Mouse (Mus musculus): Measurements from ENCODE around the gene Eml2. TPM values are rescaled to one million over a fixed set of nuclear protein-coding genes. Genes with fewer than 3 reads are reported as not detected.

The Eml2 gene
- polyA plus RNA-seq, 2 experiments = 1.5 to 38.5 TPM

DNA sequence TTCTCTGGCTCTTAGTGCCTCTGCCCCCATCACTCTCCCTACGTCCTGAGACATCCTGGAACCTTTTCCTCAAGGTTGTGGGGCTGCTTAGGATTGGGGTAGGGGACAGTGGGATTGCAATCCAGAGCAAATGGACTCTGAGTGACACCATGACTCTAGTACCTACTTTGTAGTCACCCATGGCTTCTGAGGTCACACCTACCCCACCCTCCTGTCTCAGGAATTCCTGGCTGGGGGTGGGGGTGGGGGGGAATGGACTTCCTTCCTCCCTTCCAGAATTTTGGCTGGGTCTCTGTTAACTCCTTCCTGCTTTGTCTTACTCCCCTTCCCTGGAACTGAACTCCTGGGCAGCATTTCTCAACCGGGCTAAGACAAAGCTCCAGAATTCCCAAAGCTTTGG lies 37.2 kb downstream of the Eml2 start:
- no peak for TF ChIP-seq POLR2A (IDR thresholded peaks at IDR 0.05; ENCODE audit: borderline replicate concordance, extremely low read depth, insufficient read depth, insufficient read length)
- DNase-seq (ENCODE audit: low spot score) = no peak
- no peaks in the 10 kb centered on the region for H3K36me3 ChIP-seq (ENCODE audit: control insufficient read depth, insufficient read depth, low read length)
- H3K4me1 ChIP-seq (ENCODE audit: control insufficient read depth, insufficient read depth, low read length) = peaks cover 33% of the 10 kb centered on the region
- peak overlapping the region; percentile 73 for H3K4me2 ChIP-seq (replicated peaks; ENCODE audit: low read depth, low read length, severe bottlenecking)
- no peaks in the 10 kb centered on the region for H3K27me3 ChIP-seq (ENCODE audit: control insufficient read depth, insufficient read depth, low read length)
- no peak overlapping the region for H3K9ac ChIP-seq (ENCODE audit: low read depth, low read length, severe bottlenecking)
- H3K27ac ChIP-seq (replicated peaks; ENCODE audit: low read depth, low read length) = no peak overlapping the region
- 60% methylated on average over 2 of the region's 2 CpGs for WGBS
- H3K4me3 ChIP-seq (replicated peaks; ENCODE audit: low read length) = peak overlapping the region; percentile 53
- no peaks in the 10 kb centered on the region for H3K9me3 ChIP-seq (ENCODE audit: control insufficient read depth, low read length)
- ATAC-seq (ENCODE audit: low FRiP score, low read depth) = no peak

DNA sequence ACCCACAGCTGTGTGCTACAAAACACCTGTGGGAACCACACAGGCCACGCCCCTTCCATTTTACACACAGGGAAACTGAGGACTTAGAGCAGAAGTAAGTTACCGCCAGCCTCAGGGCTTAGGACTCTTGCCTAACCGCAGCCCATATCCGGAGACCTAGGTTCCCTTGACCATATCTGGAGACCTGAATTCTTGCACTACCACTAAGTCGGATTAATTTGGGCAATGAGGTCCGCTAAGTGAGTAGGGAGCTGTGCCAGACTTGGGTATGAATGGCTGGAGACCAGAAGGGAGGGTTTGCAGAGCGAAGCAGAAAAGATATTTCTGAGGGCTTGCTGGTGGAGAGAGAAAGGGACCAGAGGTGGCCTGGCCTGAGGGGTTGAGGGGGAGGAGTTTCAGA lies 38.1 kb downstream of the Eml2 start:
- Histone ChIP-seq H3K4me2 (replicated peaks; ENCODE audit: low read depth, low read length, severe bottlenecking) (no peak overlapping the region), H3K27me3 (ENCODE audit: control insufficient read depth, insufficient read depth, low read length) (no peaks in the 10 kb centered on the region), H3K27ac (replicated peaks; ENCODE audit: low read depth, low read length) (no peak overlapping the region), H3K9ac (ENCODE audit: low read depth, low read length, severe bottlenecking) (no peak overlapping the region), H3K9me3 (ENCODE audit: control insufficient read depth, low read length) (no peaks in the 10 kb centered on the region), H3K4me1 (ENCODE audit: control insufficient read depth, insufficient read depth, low read length) (peaks cover 33% of the 10 kb centered on the region), H3K4me3 (replicated peaks; ENCODE audit: low read length) (no peak overlapping the region), H3K36me3 (ENCODE audit: control insufficient read depth, insufficient read depth, low read length) (no peaks in the 10 kb centered on the region)
- 59% methylated on average over 7 of the region's 7 CpGs for WGBS
- DNase-seq (ENCODE audit: low spot score) (no peak), ATAC-seq (ENCODE audit: low FRiP score, low read depth) (no peak)
- TF ChIP-seq POLR2A (IDR thresholded peaks at IDR 0.05; ENCODE audit: borderline replicate concordance, extremely low read depth, insufficient read depth, insufficient read length) = no peak

DNA sequence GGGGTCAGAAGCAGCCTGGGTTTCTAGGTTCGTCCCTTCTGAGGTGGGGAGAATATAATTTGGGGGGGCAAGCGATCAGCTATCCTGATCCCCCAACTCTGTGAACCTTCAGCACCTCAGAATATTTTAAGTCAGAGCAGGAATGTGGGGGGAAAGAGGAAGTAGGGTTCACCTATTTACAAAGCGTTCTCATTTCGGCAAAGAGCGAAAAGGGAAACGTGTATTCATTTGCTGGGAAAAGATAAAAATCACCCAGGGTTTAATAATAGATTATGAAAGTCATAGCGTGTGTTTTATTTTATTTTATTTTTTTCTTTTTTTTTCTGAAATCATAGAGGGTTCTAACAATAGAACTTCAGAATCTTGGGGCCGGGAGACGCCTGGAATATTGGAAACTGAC lies 38.7 kb downstream of the Eml2 start:
- no peak for ATAC-seq (ENCODE audit: low FRiP score, low read depth)
- Histone ChIP-seq H3K4me1 (ENCODE audit: control insufficient read depth, insufficient read depth, low read length) (peaks cover 33% of the 10 kb centered on the region), H3K9ac (ENCODE audit: low read depth, low read length, severe bottlenecking) (no peak overlapping the region), H3K27me3 (ENCODE audit: control insufficient read depth, insufficient read depth, low read length) (no peaks in the 10 kb centered on the region), H3K36me3 (ENCODE audit: control insufficient read depth, insufficient read depth, low read length) (no peaks in the 10 kb centered on the region), H3K27ac (replicated peaks; ENCODE audit: low read depth, low read length) (no peak overlapping the region), H3K4me2 (replicated peaks; ENCODE audit: low read depth, low read length, severe bottlenecking) (0 out of 2 replicates have a peak overlapping the region, but pooled peaks have one; percentile 16), H3K4me3 (replicated peaks; ENCODE audit: low read length) (no peak overlapping the region), H3K9me3 (ENCODE audit: control insufficient read depth, low read length) (no peaks in the 10 kb centered on the region)
- WGBS = 54% methylated on average over 9 of the region's 9 CpGs
- DNase-seq (ENCODE audit: low spot score) = no peak
- TF ChIP-seq POLR2A (IDR thresholded peaks at IDR 0.05; ENCODE audit: borderline replicate concordance, extremely low read depth, insufficient read depth, insufficient read length) = no peak

DNA sequence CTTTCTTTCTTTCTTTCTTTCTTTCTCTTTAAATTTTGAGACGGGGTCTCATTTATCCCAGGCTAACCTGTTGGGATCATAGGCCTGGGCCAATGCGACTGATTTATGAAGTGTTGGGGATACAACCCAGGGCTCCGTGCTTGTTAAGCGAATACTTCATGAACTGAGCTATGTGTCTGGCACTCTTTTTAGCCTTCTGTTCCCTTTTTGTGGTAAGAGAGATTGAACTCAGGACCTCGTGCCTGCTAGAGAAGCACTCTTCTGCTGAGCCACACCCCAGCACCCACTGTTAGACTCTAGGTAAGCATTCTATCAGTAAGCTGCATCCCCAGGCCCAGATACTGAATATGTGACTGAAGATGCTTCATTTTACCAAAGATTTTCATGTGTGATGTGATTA lies 41.3 kb downstream of the Eml2 start:
- Histone ChIP-seq H3K9me3 (ENCODE audit: control insufficient read depth, low read length) (no peaks in the 10 kb centered on the region), H3K36me3 (ENCODE audit: control insufficient read depth, insufficient read depth, low read length) (peaks cover 5% of the 10 kb centered on the region; the same call in 1 of the 2 replicates), H3K4me2 (replicated peaks; ENCODE audit: low read depth, low read length, severe bottlenecking) (peak overlapping the region; percentile 13; the same call in 1 of the 2 replicates), H3K9ac (ENCODE audit: low read depth, low read length, severe bottlenecking) (no peak overlapping the region), H3K27ac (replicated peaks; ENCODE audit: low read depth, low read length) (no peak overlapping the region), H3K4me3 (replicated peaks; ENCODE audit: low read length) (no peak overlapping the region), H3K27me3 (ENCODE audit: control insufficient read depth, insufficient read depth, low read length) (no peaks in the 10 kb centered on the region), H3K4me1 (ENCODE audit: control insufficient read depth, insufficient read depth, low read length) (peaks cover 29% of the 10 kb centered on the region)
- ATAC-seq (ENCODE audit: low FRiP score, low read depth) (0 out of 2 replicates have a peak, but pooled peaks have one; percentile 45), DNase-seq (ENCODE audit: low spot score) (peak; percentile 49)
- 11% methylated on average over 5 of the region's 5 CpGs for WGBS
- no peak for TF ChIP-seq POLR2A (IDR thresholded peaks at IDR 0.05; ENCODE audit: borderline replicate concordance, extremely low read depth, insufficient read depth, insufficient read length)

DNA sequence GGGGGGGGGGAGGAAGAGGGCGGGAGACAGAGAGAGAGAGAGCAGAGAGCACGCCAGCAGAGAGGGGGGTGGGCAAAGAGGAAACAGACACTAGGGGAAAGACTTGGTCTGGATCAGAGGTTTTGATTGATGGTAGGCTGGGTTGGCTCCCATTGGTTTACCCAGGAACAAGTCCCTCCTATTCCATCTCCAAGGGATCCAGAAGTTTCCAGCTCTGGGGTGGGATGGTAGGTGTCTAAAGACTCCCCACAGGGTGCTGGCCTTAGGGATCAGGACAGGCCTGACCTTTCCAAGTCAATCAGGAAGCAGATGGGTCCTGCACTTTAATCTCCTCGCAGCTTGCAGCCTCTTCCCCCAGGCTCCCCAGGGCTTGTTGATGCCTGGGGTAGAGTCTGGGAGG lies 41.7 kb downstream of the Eml2 start:
- 7% methylated on average over 2 of the region's 3 CpGs for WGBS
- Histone ChIP-seq H3K27me3 (ENCODE audit: control insufficient read depth, insufficient read depth, low read length) (no peaks in the 10 kb centered on the region), H3K4me1 (ENCODE audit: control insufficient read depth, insufficient read depth, low read length) (peaks cover 28% of the 10 kb centered on the region), H3K4me2 (replicated peaks; ENCODE audit: low read depth, low read length, severe bottlenecking) (peak overlapping the region; percentile 13; the same call in 1 of the 2 replicates), H3K36me3 (ENCODE audit: control insufficient read depth, insufficient read depth, low read length) (peaks cover 7% of the 10 kb centered on the region; the same call in 1 of the 2 replicates), H3K4me3 (replicated peaks; ENCODE audit: low read length) (no peak overlapping the region), H3K9ac (ENCODE audit: low read depth, low read length, severe bottlenecking) (no peak overlapping the region), H3K9me3 (ENCODE audit: control insufficient read depth, low read length) (no peaks in the 10 kb centered on the region), H3K27ac (replicated peaks; ENCODE audit: low read depth, low read length) (no peak overlapping the region)
- no peak for ATAC-seq (ENCODE audit: low FRiP score, low read depth)
- DNase-seq (ENCODE audit: low spot score) = no peak
- no peak for TF ChIP-seq POLR2A (IDR thresholded peaks at IDR 0.05; ENCODE audit: borderline replicate concordance, extremely low read depth, insufficient read depth, insufficient read length)

DNA sequence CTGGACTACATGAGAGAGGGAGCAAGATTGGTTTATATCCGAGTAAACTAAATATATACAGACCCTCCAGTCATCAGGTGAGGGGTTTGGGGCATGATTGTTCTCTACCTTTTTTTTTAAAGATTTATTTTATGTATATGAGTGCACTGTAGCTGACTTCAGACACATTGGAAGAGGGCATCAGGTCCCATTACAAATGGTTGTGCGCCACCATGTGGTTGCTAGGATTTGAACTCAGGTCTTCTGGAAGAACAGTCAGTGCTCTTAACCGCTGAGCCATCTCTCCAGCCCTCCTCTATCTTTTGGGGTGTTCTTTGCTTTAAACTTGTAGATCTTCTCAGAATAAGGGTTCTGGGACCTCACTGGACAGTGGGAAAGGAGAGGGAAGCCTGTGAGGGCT lies 43.8 kb downstream of the Eml2 start:
- no peaks in the 10 kb centered on the region for H3K27me3 ChIP-seq (ENCODE audit: control insufficient read depth, insufficient read depth, low read length)
- WGBS = 71% methylated on average over 3 of the region's 3 CpGs
- DNase-seq (ENCODE audit: low spot score) (no peak), ATAC-seq (ENCODE audit: low FRiP score, low read depth) (no peak)
- H3K27ac ChIP-seq (replicated peaks; ENCODE audit: low read depth, low read length) = no peak overlapping the region
- H3K36me3 ChIP-seq (ENCODE audit: control insufficient read depth, insufficient read depth, low read length) = peaks cover 7% of the 10 kb centered on the region; the same call in 1 of the 2 replicates
- no peak for TF ChIP-seq POLR2A (IDR thresholded peaks at IDR 0.05; ENCODE audit: borderline replicate concordance, extremely low read depth, insufficient read depth, insufficient read length)
- peaks cover 16% of the 10 kb centered on the region for H3K4me1 ChIP-seq (ENCODE audit: control insufficient read depth, insufficient read depth, low read length)
- H3K9me3 ChIP-seq (ENCODE audit: control insufficient read depth, low read length) = no peaks in the 10 kb centered on the region
- H3K4me2 ChIP-seq (replicated peaks; ENCODE audit: low read depth, low read length, severe bottlenecking) = no peak overlapping the region
- H3K4me3 ChIP-seq (replicated peaks; ENCODE audit: low read length) = no peak overlapping the region
- no peak overlapping the region for H3K9ac ChIP-seq (ENCODE audit: low read depth, low read length, severe bottlenecking)

Data from limb, embryonic 14.5 days (tissue).